Mouse (Mus musculus): ENCODE measurements around the gene Oxa1l. TPM values are rescaled to one million over a fixed set of nuclear protein-coding genes. Genes with fewer than 3 reads are reported as not detected.

The Oxa1l gene
- polyA plus RNA-seq, 1 experiment, result 177 TPM

GRCm38 (mm10) chr14:54387546-54387945, 26.9 kb downstream of the Oxa1l start:
- Histone ChIP-seq H3K4me1 (replicated peaks; ENCODE audit: control insufficient read depth, insufficient read depth, low read length) (0 out of 2 replicates have a peak, but pooled peaks cover 6% of the 10 kb centered on the region), H3K36me3 (ENCODE audit: control insufficient read depth, insufficient read depth, low read length) (no peaks in the 10 kb centered on the region), H3K4me3 (ENCODE audit: control insufficient read depth, insufficient read depth, low read length) (no peak overlapping the region), H3K27me3 (ENCODE audit: control insufficient read depth, insufficient read depth, low read length) (no peaks in the 10 kb centered on the region), H3K27ac (ENCODE audit: control insufficient read depth, insufficient read depth, low read length) (no peak overlapping the region)
- DNase-seq, result no peak
- 95% methylated on average over 6 of the region's 6 CpGs for WGBS
- no peak for TF ChIP-seq CTCF (IDR thresholded peaks at IDR 0.05; ENCODE audit: borderline replicate concordance, control insufficient read depth, extremely low read depth, insufficient read depth, low read length, poor library complexity)
- TF ChIP-seq POLR2A (IDR thresholded peaks at IDR 0.05; ENCODE audit: control insufficient read depth, extremely low read depth, insufficient read depth, low read length, poor library complexity), result no peak

- Histone ChIP-seq H3K27ac (ENCODE audit: control insufficient read depth, insufficient read depth, low read length) (no peak overlapping the region), H3K4me3 (ENCODE audit: control insufficient read depth, insufficient read depth, low read length) (no peak overlapping the region), H3K4me1 (replicated peaks; ENCODE audit: control insufficient read depth, insufficient read depth, low read length) (no peaks in the 10 kb centered on the region), H3K27me3 (ENCODE audit: control insufficient read depth, insufficient read depth, low read length) (no peaks in the 10 kb centered on the region), H3K36me3 (ENCODE audit: control insufficient read depth, insufficient read depth, low read length) (no peaks in the 10 kb centered on the region)
- WGBS, result 89% methylated on average over 6 of the region's 6 CpGs
- TF ChIP-seq CTCF (IDR thresholded peaks at IDR 0.05; ENCODE audit: borderline replicate concordance, control insufficient read depth, extremely low read depth, insufficient read depth, low read length, poor library complexity) (no peak), POLR2A (IDR thresholded peaks at IDR 0.05; ENCODE audit: control insufficient read depth, extremely low read depth, insufficient read depth, low read length, poor library complexity) (no peak)
- no peak for DNase-seq
Observed at GRCm38 (mm10) chr14:54390843-54391242, 30.2 kb downstream of the Oxa1l start.

- Histone ChIP-seq H3K27me3 (ENCODE audit: control insufficient read depth, insufficient read depth, low read length) (no peaks in the 10 kb centered on the region), H3K4me1 (replicated peaks; ENCODE audit: control insufficient read depth, insufficient read depth, low read length) (no peaks in the 10 kb centered on the region), H3K4me3 (ENCODE audit: control insufficient read depth, insufficient read depth, low read length) (no peak overlapping the region), H3K27ac (ENCODE audit: control insufficient read depth, insufficient read depth, low read length) (no peak overlapping the region), H3K36me3 (ENCODE audit: control insufficient read depth, insufficient read depth, low read length) (no peaks in the 10 kb centered on the region)
- DNase-seq, result no peak
- TF ChIP-seq CTCF (IDR thresholded peaks at IDR 0.05; ENCODE audit: borderline replicate concordance, control insufficient read depth, extremely low read depth, insufficient read depth, low read length, poor library complexity) (no peak), POLR2A (IDR thresholded peaks at IDR 0.05; ENCODE audit: control insufficient read depth, extremely low read depth, insufficient read depth, low read length, poor library complexity) (no peak)
- WGBS, result 78% methylated on average over 3 of the region's 3 CpGs
Observed at GRCm38 (mm10) chr14:54393794-54394193, 33.2 kb downstream of the Oxa1l start.

DNA sequence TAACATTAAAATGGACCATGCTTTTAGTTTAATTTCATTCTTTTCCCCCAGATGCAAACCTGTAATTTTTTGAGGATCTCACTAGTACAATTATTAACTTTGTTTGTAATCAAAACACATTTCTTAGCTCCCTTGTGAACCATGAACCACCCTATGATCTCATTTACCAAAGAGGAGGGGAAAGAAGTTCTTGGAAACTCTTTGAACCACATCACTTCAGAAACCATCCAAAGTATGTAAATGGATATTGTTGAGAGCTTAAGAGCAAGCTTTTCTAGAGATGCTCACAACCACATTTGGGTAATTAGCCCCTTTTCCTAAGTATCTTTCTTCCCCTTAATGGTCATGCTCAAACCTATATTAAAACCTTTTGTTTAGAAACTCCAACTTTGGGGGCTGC, 33.7 kb downstream of the Oxa1l start:
- TF ChIP-seq CTCF (IDR thresholded peaks at IDR 0.05; ENCODE audit: borderline replicate concordance, control insufficient read depth, extremely low read depth, insufficient read depth, low read length, poor library complexity), result no peak
- TF ChIP-seq POLR2A (IDR thresholded peaks at IDR 0.05; ENCODE audit: control insufficient read depth, extremely low read depth, insufficient read depth, low read length, poor library complexity), result no peak
- Histone ChIP-seq H3K4me3 (ENCODE audit: control insufficient read depth, insufficient read depth, low read length) (no peak overlapping the region), H3K36me3 (ENCODE audit: control insufficient read depth, insufficient read depth, low read length) (no peaks in the 10 kb centered on the region), H3K27me3 (ENCODE audit: control insufficient read depth, insufficient read depth, low read length) (no peaks in the 10 kb centered on the region), H3K4me1 (replicated peaks; ENCODE audit: control insufficient read depth, insufficient read depth, low read length) (peaks cover 3% of the 10 kb centered on the region), H3K27ac (ENCODE audit: control insufficient read depth, insufficient read depth, low read length) (no peak overlapping the region)
- no peak for DNase-seq

DNA sequence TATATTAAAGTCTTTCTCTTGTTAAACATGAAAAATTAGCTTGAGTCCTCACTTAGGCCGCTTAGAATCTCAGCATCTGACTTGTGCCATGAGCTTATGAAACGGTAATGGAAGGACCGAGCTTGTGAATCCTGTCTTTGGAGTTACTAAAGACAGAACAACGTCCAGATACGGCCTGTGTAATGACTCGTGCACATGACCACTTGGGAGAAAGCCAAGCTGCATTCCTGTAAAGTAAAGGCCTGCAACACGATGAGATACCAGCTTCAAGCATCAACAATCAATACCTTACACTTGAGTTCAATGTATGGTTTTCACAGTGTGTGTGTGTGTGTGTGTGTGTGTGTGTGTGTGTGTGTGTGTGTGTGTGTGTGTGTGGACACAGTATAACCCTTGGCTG, 36.1 kb downstream of the Oxa1l start:
- H3K36me3 ChIP-seq (ENCODE audit: control insufficient read depth, insufficient read depth, low read length), result no peaks in the 10 kb centered on the region
- no peak overlapping the region for H3K27ac ChIP-seq (ENCODE audit: control insufficient read depth, insufficient read depth, low read length)
- 90% methylated on average over 7 of the region's 7 CpGs for WGBS
- H3K4me3 ChIP-seq (ENCODE audit: control insufficient read depth, insufficient read depth, low read length), result no peak overlapping the region
- no peaks in the 10 kb centered on the region for H3K27me3 ChIP-seq (ENCODE audit: control insufficient read depth, insufficient read depth, low read length)
- no peak for DNase-seq
- peaks cover 3% of the 10 kb centered on the region for H3K4me1 ChIP-seq (replicated peaks; ENCODE audit: control insufficient read depth, insufficient read depth, low read length)
- TF ChIP-seq CTCF (IDR thresholded peaks at IDR 0.05; ENCODE audit: borderline replicate concordance, control insufficient read depth, extremely low read depth, insufficient read depth, low read length, poor library complexity) (no peak), POLR2A (IDR thresholded peaks at IDR 0.05; ENCODE audit: control insufficient read depth, extremely low read depth, insufficient read depth, low read length, poor library complexity) (no peak)

DNA sequence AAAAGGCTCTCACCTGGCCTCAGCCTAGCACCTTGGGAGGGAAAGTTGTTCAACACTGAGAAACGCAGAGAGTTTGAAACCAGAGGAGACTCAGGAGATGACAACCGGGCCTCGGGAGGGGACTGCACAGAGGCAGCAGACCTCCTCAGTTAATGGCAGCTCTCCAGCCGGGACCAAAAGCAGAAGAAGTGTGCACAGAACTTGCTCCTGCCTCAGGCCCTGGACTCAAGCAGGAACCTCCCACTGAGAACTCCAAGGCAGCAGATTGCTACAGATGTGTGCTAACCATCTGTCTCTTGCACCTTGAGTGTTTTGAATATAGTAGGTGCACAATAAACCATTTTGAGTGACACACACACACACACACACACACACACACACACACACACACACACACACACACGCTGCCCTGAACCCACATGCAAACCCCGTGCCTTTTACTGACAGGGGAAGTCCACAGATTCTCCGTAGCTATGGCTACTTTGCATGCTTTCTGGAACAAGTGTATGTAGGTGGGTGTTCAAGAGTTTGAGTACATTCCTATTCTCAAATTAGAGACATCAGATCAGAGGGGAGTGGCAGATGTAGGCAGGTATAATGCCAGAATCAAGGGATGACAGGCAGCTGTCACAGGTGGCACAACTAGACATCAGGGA, 37.4 kb downstream of the Oxa1l start:
- no peak overlapping the region for H3K27ac ChIP-seq (ENCODE audit: control insufficient read depth, insufficient read depth, low read length)

DNA sequence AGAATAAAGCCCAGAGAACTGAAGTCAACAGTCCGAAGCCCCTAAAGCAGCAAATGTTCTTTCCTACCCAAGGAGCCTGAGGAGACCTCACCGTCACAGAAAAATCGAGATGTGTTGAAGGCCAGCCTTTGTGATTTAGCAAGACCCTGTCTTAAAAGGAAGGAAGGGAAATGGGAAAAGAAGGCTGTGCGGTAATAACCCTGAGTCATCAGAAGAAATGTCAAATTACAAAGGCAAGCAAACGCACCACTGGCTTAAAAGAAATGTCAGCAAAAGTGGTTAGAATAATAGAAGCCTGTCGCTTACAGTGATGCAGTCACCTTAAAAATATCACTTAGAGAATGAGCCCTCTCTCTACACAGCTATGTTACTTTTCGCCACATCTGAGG, 37.9 kb downstream of the Oxa1l start:
- Histone ChIP-seq H3K27ac (ENCODE audit: control insufficient read depth, insufficient read depth, low read length) (no peak overlapping the region), H3K4me3 (ENCODE audit: control insufficient read depth, insufficient read depth, low read length) (no peak overlapping the region), H3K4me1 (replicated peaks; ENCODE audit: control insufficient read depth, insufficient read depth, low read length) (peaks cover 3% of the 10 kb centered on the region), H3K36me3 (ENCODE audit: control insufficient read depth, insufficient read depth, low read length) (no peaks in the 10 kb centered on the region), H3K27me3 (ENCODE audit: control insufficient read depth, insufficient read depth, low read length) (no peaks in the 10 kb centered on the region)
- TF ChIP-seq POLR2A (IDR thresholded peaks at IDR 0.05; ENCODE audit: control insufficient read depth, extremely low read depth, insufficient read depth, low read length, poor library complexity) (no peak), CTCF (IDR thresholded peaks at IDR 0.05; ENCODE audit: borderline replicate concordance, control insufficient read depth, extremely low read depth, insufficient read depth, low read length, poor library complexity) (no peak)
- 76% methylated on average over 7 of the region's 7 CpGs for WGBS
- no peak for DNase-seq

More for the DNA sequence above, 37.4 kb downstream of the Oxa1l start:
- Histone ChIP-seq H3K4me3 (ENCODE audit: control insufficient read depth, insufficient read depth, low read length) (no peak overlapping the region), H3K4me1 (replicated peaks; ENCODE audit: control insufficient read depth, insufficient read depth, low read length) (peaks cover 3% of the 10 kb centered on the region), H3K27me3 (ENCODE audit: control insufficient read depth, insufficient read depth, low read length) (no peaks in the 10 kb centered on the region), H3K36me3 (ENCODE audit: control insufficient read depth, insufficient read depth, low read length) (no peaks in the 10 kb centered on the region)
- TF ChIP-seq POLR2A (IDR thresholded peaks at IDR 0.05; ENCODE audit: control insufficient read depth, extremely low read depth, insufficient read depth, low read length, poor library complexity), result no peak
- TF ChIP-seq CTCF (IDR thresholded peaks at IDR 0.05; ENCODE audit: borderline replicate concordance, control insufficient read depth, extremely low read depth, insufficient read depth, low read length, poor library complexity), result no peak
- DNase-seq, result no peak
- WGBS, result 75% methylated on average over 7 of the region's 7 CpGs

Data from thymus, adult 2 months (tissue).